Mouse (Mus musculus) midbrain, postnatal 0 days (tissue): ENCODE measurements at regions not wholly inside any gene's neighbourhood (a gene's known extent, or its start where the extent isn't known, plus 50 kb on each side); places are given as distances from the start of the nearest gene placed in this dataset.

ENCODE experiments used
- ATAC-seq: fragments of 200-750 bp; cut with Nextera tagmentation; 2 replicates; pipeline ENCODE4 v1.8.0; 2017; ENCODE audit warnings: moderate number of reproducible peaks, mild to moderate bottlenecking, moderate TSS enrichment, moderate library complexity; ENCODE audit not compliant: low FRiP score
- DNase-seq: peaks from one replicate; pipeline ENCODE4 v3.0.0-alpha.2; 2015; ENCODE audit warnings: low spot score
- H3K27ac ChIP-seq: fragments of 300-500 bp; sonication (generic); 2 replicates; pipeline ENCODE4 v1.5.1; 2014; ENCODE audit warnings: low read depth, mild to moderate bottlenecking, low read length, mixed read lengths
- H3K27me3 ChIP-seq: fragments of 300-500 bp; sonication (generic); 2 replicates; pipeline ENCODE4 v1.6.1; 2014; ENCODE audit warnings: low read length, control low read depth, mixed read lengths; ENCODE audit not compliant: insufficient read depth
- H3K36me3 ChIP-seq: fragments of 300-500 bp; sonication (generic); 2 replicates; pipeline ENCODE4 v1.6.1; 2014; ENCODE audit warnings: low read length, control low read depth, mixed read lengths; ENCODE audit not compliant: insufficient read depth
- H3K4me1 ChIP-seq: fragments of 300-500 bp; sonication (generic); 2 replicates; pipeline ENCODE4 v1.6.1; 2014; ENCODE audit warnings: mild to moderate bottlenecking, control low read depth, antibody characterized with exemption, low read length, mixed read lengths; ENCODE audit not compliant: insufficient read depth
- H3K4me2 ChIP-seq: fragments of 300-500 bp; sonication (generic); 2 replicates; pipeline ENCODE4 v1.6.1; 2014; ENCODE audit warnings: low read depth, mild to moderate bottlenecking, low read length, mixed read lengths; ENCODE audit not compliant: poor library complexity, severe bottlenecking
- H3K4me3 ChIP-seq: fragments of 300-500 bp; sonication (generic); 2 replicates; pipeline ENCODE4 v1.5.1; 2014; ENCODE audit warnings: low read depth, mild to moderate bottlenecking, low read length, moderate library complexity
- H3K9ac ChIP-seq: fragments of 300-500 bp; sonication (generic); replicated peaks from 2 replicates; pipeline ENCODE4 v1.6.1; 2014; ENCODE audit warnings: mild to moderate bottlenecking, low read length, moderate library complexity, mixed read lengths; ENCODE audit not compliant: poor library complexity, severe bottlenecking
- H3K9me3 ChIP-seq: fragments of 300-500 bp; sonication (generic); 2 replicates; pipeline ENCODE4 v1.6.1; 2016; ENCODE audit warnings: low read length, control low read depth
- CTCF ChIP-seq: IDR thresholded peaks from 2 replicates; pipeline ENCODE4 v1.5.1; 2016; ENCODE audit warnings: antibody characterized with exemption, mild to moderate bottlenecking
- WGBS: fragments of 180-500 bp; shearing (Covaris S2); extraction: QIAGEN DNeasy Blood & Tissue Kit; methylation state at CpG from one replicate; pipeline ENCODE4 v1.1.7; 2014; 5-methylcytosine and 5-hydroxymethylcytosine counted together

- Histone ChIP-seq H3K27ac (no peak overlapping the region), H3K4me3 (no peak overlapping the region), H3K9ac (no peak overlapping the region), H3K4me2 (no peak overlapping the region), H3K9me3 (no peaks in the 10 kb centered on the region), H3K4me1 (no peaks in the 10 kb centered on the region), H3K27me3 (no peaks in the 10 kb centered on the region), H3K36me3 (no peaks in the 10 kb centered on the region)
- 65% methylated on average over 1 of the region's 1 CpGs for whole genome bisulfite sequencing
- DNase-seq: peak; percentile 71
- no peak for ATAC-seq
- peak; percentile 78 for TF ChIP-seq CTCF
Measured at GRCm38 (mm10) chr12:119026311-119026710, 60.1 kb upstream of the Abcb5 start.

GRCm38 (mm10) chr12:119024063-119024462 is 57.8 kb upstream of the Abcb5 start:
- H3K36me3 ChIP-seq: no peaks in the 10 kb centered on the region
- ATAC-seq (no peak), DNase-seq (no peak)
- no peaks in the 10 kb centered on the region for H3K4me1 ChIP-seq
- 67% methylated on average over 1 of the region's 1 CpGs for WGBS
- H3K9ac ChIP-seq: no peak overlapping the region
- no peaks in the 10 kb centered on the region for H3K9me3 ChIP-seq
- TF ChIP-seq CTCF: no peak
- no peak overlapping the region for H3K27ac ChIP-seq
- H3K27me3 ChIP-seq: no peaks in the 10 kb centered on the region
- no peak overlapping the region for H3K4me2 ChIP-seq
- no peak overlapping the region for H3K4me3 ChIP-seq
